Mouse (Mus musculus) adrenal gland, postnatal 0 days (tissue): ENCODE data around the gene Vmn1r232. TPM values are rescaled to one million over a fixed set of nuclear protein-coding genes. Genes with fewer than 3 reads are reported as not detected.

Experiments used
- polyA plus RNA-seq: library from polyadenylated mRNA; unstranded; fragments of >200 nt; fragmentation: Nextera tagmentation; extraction: Ambion mirVana; gene quantifications from 2 replicates; pipeline ENCODE4 v1.2.1, GENCODE M21; 2015

The Vmn1r232 gene
- not detected in 2 replicates for polyA plus RNA-seq

DNA sequence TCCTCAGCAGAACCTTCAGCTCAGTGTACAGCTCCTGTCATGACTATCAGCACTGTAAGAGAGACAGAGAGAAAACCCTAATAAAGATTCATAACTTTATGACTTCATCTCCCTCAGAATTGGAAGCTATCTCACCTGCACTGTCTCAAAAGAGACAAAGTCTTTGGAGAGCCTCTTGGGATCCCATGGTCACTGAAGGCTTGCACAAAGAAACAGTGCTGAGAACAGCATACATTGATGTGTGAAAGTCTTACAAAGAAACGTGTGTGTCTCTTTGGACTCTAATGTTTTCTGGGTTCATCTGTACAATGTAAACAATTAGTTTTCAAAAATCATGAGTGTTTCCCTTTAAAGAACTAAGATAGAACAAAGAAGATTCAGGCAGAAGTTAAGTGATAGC, at the start of gene Vmn1r232:
Gene Vmn1r232, minus strand, starts transcription at position 101 of the 400 bp plus-strand sequence.

DNA sequence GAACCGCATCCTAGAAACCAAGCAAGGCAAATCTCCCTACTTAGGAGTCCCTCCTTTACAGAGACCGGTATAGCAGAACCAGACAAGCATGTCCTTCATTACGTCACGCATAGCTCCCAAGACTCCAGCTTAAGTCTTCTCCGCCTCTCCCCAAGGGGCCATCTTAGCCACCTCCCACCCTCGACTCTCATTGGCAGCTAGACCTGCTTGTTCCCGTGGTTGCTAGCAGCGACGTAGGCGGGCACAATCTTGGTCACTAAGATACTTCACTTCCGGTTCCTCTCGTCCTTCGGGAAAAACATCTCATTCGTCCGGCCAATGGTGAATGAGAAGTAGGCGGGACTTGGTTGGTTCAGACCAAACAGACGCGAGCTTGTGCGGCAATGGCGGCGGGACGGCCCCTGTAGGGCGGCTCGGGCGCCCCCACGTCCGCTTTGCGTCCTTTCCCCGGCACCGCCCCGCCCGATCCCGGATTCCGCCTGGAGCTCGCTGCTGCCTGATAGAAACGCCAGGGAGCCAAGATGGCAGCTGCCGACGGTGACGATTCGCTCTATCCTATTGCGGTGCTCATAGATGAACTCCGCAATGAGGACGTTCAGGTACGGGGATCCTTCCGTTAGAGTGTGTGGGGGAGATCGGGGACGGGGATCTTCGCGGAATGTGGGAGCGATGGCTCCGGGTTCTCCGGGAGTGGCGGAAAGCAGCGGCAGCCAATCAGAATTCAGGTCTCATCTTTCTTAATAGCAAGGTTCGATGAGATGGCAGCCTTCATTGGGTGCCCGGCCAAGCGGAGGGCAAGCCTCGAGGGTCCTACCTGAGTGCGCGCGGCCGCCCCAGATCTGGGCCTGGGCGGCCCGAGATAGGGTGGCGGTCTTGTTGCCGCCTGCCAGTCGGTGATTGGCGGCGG, 25.7 kb upstream of the Vmn1r232 start, which contains the start of gene Ppp2r1a:
Gene Ppp2r1a, plus strand, starts transcription at position 327 of the 907 bp plus-strand sequence.

DNA sequence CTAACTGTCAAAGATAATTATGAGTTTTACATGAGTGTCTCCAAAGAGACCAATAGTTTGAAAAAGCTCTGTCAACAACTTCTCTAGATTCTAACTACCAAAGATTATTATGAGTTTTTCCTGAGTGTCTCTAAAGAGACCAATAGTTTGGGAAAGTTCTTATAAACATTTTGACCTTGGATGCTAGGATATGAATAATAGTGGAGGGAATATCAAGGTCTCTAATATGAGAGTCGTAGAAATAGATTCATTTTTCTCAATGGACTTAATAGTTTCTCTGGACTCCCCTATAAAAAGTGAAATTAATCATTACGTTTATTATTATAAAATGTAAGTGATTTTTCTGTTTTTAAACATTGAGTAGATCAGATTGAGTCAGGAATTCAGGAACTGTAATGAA, 14.5 kb downstream of the Vmn1r232 start, which contains the start of gene Vmn1r231:
Gene Vmn1r231, minus strand, starts transcription at position 101 of the 400 bp plus-strand sequence.

Other genes starting within 250 kb of the Vmn1r232 start
- not detected in 2 replicates for gene Vmn1r226, start 236.9 kb downstream of the Vmn1r232 start, polyA plus RNA-seq
- not detected in 2 replicates for gene Vmn1r227, start 189.9 kb downstream of the Vmn1r232 start, polyA plus RNA-seq
- gene Vmn1r228, start 133.6 kb downstream of the Vmn1r232 start, polyA plus RNA-seq = not detected in 2 replicates
- gene Vmn1r229, start 108.2 kb downstream of the Vmn1r232 start, polyA plus RNA-seq = not detected in 2 replicates
- not detected in 2 replicates for gene Vmn1r230, start 79.3 kb downstream of the Vmn1r232 start, polyA plus RNA-seq
- not detected in 2 replicates for gene Vmn1r231, start 14.6 kb downstream of the Vmn1r232 start, polyA plus RNA-seq
- 253 and 297 TPM in 2 replicates for gene Ppp2r1a, start 25.6 kb upstream of the Vmn1r232 start, polyA plus RNA-seq
- gene Vmn1r233, start 76.8 kb upstream of the Vmn1r232 start, polyA plus RNA-seq = not detected in 2 replicates
- gene Zfp160, start 89.2 kb upstream of the Vmn1r232 start, polyA plus RNA-seq = 10.3 and 10.5 TPM in 2 replicates